Mouse (Mus musculus) testis, adult 2 months (tissue): Measurements from ENCODE around the gene Pttg1. TPM values are rescaled to one million over a fixed set of nuclear protein-coding genes. Genes with fewer than 3 reads are reported as not detected.

Experiments used
- H3K27ac ChIP-seq: fragments of 200-500 bp; 2 replicates; pipeline ENCODE4 v1.5.1; 2012; ENCODE audit warnings: low read depth, low read length; ENCODE audit not compliant: control insufficient read depth, insufficient read depth
- H3K27me3 ChIP-seq: fragments of 200-500 bp; 2 replicates; pipeline ENCODE4 v1.6.1; 2012; ENCODE audit warnings: mild to moderate bottlenecking, low read length, moderate library complexity; ENCODE audit not compliant: control insufficient read depth, insufficient read depth
- H3K36me3 ChIP-seq: fragments of 200-500 bp; 2 replicates; pipeline ENCODE4 v1.6.1; 2012; ENCODE audit warnings: mild to moderate bottlenecking, low read length; ENCODE audit not compliant: control insufficient read depth, insufficient read depth
- H3K4me1 ChIP-seq: fragments of 200-500 bp; 2 replicates; pipeline ENCODE4 v1.6.1; 2012; ENCODE audit warnings: low read length; ENCODE audit not compliant: control insufficient read depth, insufficient read depth
- H3K4me3 ChIP-seq: fragments of 200-500 bp; 2 replicates; pipeline ENCODE4 v1.5.1; 2012; ENCODE audit warnings: low read depth, mild to moderate bottlenecking, low read length, moderate library complexity, mixed read lengths; ENCODE audit not compliant: control insufficient read depth
- CTCF ChIP-seq: fragments of 200-500 bp; IDR thresholded peaks from 2 replicates; pipeline ENCODE4 v1.5.1; 2012; ENCODE audit warnings: low read depth, mild to moderate bottlenecking, inconsistent platforms, low read length, moderate library complexity; ENCODE audit not compliant: control insufficient read depth, insufficient read depth, insufficient replicate concordance
- POLR2A ChIP-seq: fragments of 200-500 bp; IDR thresholded peaks from 2 replicates; pipeline ENCODE4 v1.6.1; 2012; ENCODE audit warnings: low read depth, mild to moderate bottlenecking, inconsistent platforms, low read length, moderate library complexity; ENCODE audit not compliant: control insufficient read depth
- polyA plus RNA-seq: library from polyadenylated mRNA; depleted of rRNA; stranded (reverse); fragments of >200 nt; gene quantifications from 2 replicates; pipeline ENCODE4 v1.2.3, GENCODE M21; 2012; rRNA removed

Pttg1 gene
- 101 and 105 TPM in 2 replicates for polyA plus RNA-seq

DNA sequence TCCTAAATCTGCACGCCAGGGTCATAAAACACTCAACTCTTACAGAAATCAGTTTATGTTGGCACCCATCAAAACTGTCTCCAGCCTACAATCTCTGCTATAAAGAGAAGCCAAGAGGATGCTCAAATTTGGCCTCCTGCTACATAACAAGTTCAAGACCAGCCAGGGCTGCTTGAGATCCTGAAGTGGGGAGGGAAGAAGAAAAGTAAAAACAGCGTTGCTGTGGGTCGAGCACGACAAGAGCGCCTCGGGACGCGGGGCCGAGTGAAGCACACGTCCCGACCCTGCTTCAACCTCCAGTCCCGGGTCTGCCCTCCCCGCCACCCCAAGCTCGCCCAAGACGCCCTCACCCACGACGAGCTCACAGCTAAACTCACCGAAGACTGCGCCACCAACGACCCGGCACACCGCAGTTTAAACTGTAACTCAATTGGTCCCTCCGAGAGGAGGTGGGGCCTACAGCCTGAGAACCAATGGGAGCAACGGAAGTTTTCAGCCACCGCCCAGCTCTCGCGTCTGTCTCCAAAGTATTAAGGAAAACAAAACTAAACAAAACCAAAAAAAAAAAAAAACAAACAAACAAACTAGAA, at the start of gene Pttg1:
Gene Pttg1, minus strand, starts transcription at position 428 of the 590 bp plus-strand sequence.
- H3K27ac ChIP-seq, result peak within 1 kb of the TSS; percentile 71
- peaks cover 7% of the 10 kb centered on the region for H3K4me1 ChIP-seq
- H3K27me3 ChIP-seq, result no peaks in the 10 kb centered on the region
- peaks cover 2% of the 10 kb centered on the region for H3K36me3 ChIP-seq
- H3K4me3 ChIP-seq, result peak within 1 kb of the TSS; percentile 83
- TF ChIP-seq CTCF (no peak), POLR2A (peak; percentile 98)

DNA sequence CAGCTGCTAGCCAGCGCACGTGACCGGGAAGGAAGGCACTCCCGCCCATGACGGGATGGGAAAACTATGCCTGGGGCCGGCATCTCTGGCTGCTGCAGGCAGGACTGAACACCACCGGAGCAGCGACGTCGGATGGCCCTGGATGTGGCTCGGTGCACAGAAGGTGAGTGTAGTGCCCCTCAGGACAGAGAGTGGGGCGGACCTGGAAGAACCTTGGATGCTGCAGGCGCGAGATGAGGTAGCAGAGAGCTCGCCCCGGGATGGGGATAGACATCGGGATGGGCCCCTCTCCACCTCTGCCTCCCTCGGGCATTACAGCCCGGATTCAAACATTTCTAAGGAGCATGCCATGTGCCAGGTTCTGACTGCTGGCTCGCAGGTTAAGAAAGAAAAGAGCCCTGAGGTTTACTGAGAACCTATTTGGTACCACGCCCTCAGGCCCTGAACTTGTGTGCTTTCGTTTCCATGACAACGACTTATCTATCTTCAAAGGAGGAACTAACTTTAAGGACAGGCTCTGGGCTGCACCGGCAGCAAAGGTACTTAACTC, 48.2 kb upstream of the Pttg1 start, which contains the start of gene C1qtnf2:
Gene C1qtnf2, plus strand, starts transcription at position 52 of the 550 bp plus-strand sequence.
- TF ChIP-seq POLR2A, result no peak
- no peak for TF ChIP-seq CTCF
- H3K27me3 ChIP-seq, result no peaks in the 10 kb centered on the region
- H3K4me3 ChIP-seq, result peak within 1 kb of the TSS; percentile 77
- no peak within 1 kb of the TSS for H3K27ac ChIP-seq
- H3K4me1 ChIP-seq, result peaks cover 6% of the 10 kb centered on the region
- H3K36me3 ChIP-seq, result no peaks in the 10 kb centered on the region

DNA sequence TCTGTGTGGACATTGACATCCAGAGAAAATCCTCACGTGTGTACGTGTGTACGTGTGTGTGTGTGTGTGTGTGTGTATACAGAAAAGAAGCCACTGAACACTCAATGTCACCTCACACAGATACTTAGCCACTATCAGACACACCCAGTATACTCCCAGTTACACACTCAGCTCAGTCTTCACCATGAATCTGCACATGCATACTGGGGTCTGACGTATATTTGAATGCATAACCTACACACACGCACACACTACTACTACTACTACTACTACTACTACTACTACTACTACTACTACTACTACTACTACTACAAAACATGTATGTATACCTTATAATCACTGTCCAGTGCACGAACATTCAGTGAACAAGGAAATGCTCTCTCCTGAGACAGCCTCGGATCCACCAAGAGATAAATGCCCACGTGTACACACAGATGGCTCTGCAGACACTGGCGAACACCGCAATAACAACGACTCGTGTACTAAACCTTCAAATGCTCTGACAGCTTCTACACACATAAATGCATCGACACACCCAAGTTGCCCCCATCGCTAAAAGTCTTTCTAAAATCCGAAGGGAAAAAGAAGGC, 47.7 kb upstream of the Pttg1 start:
- Histone ChIP-seq H3K4me1 (peaks cover 6% of the 10 kb centered on the region), H3K27me3 (no peaks in the 10 kb centered on the region), H3K27ac (no peak overlapping the region), H3K36me3 (no peaks in the 10 kb centered on the region), H3K4me3 (peak overlapping the region; percentile 77)
- TF ChIP-seq CTCF (no peak), POLR2A (no peak)

DNA sequence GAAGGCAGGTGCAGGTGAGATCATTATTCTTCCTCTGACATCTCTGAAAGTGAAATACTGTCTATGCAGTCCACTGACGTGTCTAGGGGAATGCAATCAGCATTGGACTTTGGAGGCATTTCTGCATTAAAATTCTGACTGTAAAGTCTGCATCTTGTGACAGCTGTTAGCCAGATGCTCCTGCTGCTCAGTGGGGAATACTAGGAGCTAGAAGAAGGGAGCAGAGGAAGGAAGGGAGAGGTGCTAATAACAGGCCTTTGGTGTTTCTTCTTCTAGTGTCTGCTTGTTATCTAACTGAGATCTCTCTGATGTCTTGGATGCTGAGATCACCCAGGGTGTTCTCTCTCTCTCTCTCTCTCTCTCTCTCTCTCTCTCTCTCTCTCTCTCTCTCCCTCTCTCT, 47.1 kb upstream of the Pttg1 start:
- Histone ChIP-seq H3K27ac (no peak overlapping the region), H3K4me1 (peaks cover 6% of the 10 kb centered on the region), H3K36me3 (no peaks in the 10 kb centered on the region), H3K4me3 (no peak overlapping the region), H3K27me3 (no peaks in the 10 kb centered on the region)
- TF ChIP-seq CTCF, result no peak
- TF ChIP-seq POLR2A, result no peak

DNA sequence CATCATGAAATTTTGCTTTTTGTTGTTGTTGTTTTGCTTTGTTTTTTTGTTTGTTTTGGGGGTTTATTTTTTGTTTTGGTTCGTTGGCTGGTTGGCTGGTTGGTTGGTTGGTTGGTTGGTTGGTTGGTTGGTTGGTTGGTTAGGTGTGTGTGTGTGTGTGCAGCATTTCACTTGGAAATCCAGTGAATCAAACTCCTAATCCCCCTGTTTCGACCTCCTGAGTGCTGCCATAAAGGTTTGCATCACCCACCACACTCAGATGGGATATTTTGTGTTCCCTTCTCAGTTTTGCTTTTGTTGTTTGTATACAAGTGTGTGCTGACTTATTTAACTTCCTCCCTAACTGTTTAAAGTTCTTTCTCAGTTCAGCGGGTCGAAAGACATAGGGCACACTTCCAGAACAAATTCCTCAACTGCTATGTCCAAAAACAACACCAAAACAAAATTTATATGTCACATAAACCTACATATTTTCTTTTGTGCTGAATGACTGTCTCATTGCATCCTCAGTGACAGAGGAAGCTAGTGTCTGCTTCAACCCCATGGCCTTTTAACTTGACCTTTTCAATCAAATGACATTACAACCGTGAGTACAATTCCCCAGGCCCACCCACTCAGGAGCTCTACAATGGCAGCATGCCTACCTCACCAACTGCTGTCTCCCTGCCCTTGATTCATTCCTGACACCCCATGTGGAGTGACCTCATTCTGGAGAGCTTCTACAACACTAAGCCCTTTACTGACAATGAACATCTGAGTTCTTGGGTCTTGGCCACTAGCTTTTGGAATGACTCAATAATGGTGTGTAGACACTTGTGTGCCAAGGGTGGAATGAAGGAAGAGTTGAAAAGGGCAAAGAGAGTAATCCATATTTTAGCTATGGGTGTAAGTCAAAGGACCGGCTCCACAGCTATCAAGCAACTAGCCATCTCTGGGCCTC, 45.1 kb upstream of the Pttg1 start:
- Histone ChIP-seq H3K4me1 (peaks cover 6% of the 10 kb centered on the region), H3K4me3 (no peak overlapping the region)
- TF ChIP-seq CTCF (no peak), POLR2A (no peak)

DNA sequence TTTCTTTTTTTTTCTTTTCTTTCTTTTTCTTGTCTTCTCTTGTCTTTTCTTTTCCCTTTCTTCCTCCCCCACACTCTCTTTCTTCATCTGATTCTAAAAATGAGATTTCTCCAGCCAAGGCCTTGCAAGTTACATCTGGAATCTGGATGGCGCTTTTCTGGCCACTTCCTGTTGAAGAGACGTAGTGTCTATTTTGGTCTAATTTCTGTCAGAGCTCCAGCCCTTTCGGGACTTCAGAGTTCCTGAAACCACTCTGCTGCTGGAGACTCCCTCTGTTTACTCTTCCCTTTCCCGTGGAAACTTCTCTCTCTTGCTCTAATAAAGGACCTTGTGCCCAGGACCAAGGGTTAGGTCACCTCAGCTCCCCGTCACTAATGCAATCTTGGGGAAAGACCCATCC, 44.1 kb upstream of the Pttg1 start:
- Histone ChIP-seq H3K36me3 (no peaks in the 10 kb centered on the region), H3K27ac (no peak overlapping the region), H3K4me3 (no peak overlapping the region), H3K4me1 (peaks cover 6% of the 10 kb centered on the region), H3K27me3 (no peaks in the 10 kb centered on the region)
- TF ChIP-seq POLR2A, result no peak
- TF ChIP-seq CTCF, result no peak

More for the DNA sequence above, 45.1 kb upstream of the Pttg1 start:
- H3K27ac ChIP-seq, result no peak overlapping the region
- H3K27me3 ChIP-seq, result no peaks in the 10 kb centered on the region
- H3K36me3 ChIP-seq, result no peaks in the 10 kb centered on the region

DNA sequence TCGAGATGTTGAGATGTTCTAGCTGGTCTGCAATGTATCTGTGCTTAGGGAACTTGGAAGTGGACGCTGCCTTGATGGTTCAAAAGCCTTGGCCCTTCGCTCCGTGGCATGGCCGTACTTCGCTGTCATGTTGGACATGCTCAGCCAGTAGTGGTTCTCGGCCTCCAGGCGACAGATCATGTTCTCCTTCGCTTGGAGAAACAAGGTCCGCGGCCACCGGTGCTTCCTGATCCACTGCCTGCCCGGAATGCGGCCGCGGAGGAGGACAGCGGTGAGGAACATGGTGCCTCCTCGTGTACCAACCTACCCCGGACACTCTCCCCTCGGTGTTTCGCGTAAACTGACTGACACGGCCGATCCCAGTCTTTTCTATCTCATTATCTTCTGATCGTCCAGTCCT, 37.2 kb upstream of the Pttg1 start:
- Histone ChIP-seq H3K27ac (no peak overlapping the region), H3K4me3 (no peak overlapping the region), H3K27me3 (no peaks in the 10 kb centered on the region), H3K36me3 (no peaks in the 10 kb centered on the region), H3K4me1 (peaks cover 5% of the 10 kb centered on the region)
- TF ChIP-seq POLR2A, result no peak
- no peak for TF ChIP-seq CTCF
